Mouse (Mus musculus) gonadal fat pad, adult 2 months (tissue): Measurements from ENCODE around the gene Ccdc171. TPM values are rescaled to one million over a fixed set of nuclear protein-coding genes. Genes with fewer than 3 reads are reported as not detected.
A peak's percentile ranks its signal among the peaks of the same experiment; 100 is the strongest.
"Not testable (repeated sequence)": the region's sequence is repeated elsewhere in the genome, so short reads cannot be mapped to it uniquely, and the experiment has no call there.

Experiments
- DNase-seq: peaks from one replicate; pipeline ENCODE4 v3.0.0-alpha.2; 2012; ENCODE audit warnings: low read depth
- polyA plus RNA-seq: library from polyadenylated mRNA; depleted of rRNA; stranded (reverse); fragments of >200 nt; gene quantifications from 2 replicates; pipeline ENCODE4 v1.2.3, GENCODE M21; 2012

Ccdc171 gene
- polyA plus RNA-seq, 1 experiment: 0.66 TPM

- DNase-seq: no peak
Measured at GRCm38 (mm10) chr4:83525690-83526055, 328 bp downstream of the Ccdc171 start.

- no peak for DNase-seq
Measured at GRCm38 (mm10) chr4:83526270-83526987, 1.1 kb downstream of the Ccdc171 start.

GRCm38 (mm10) chr4:83526988-83527334 lies 1.6 kb downstream of the Ccdc171 start:
- DNase-seq: no peak

GRCm38 (mm10) chr4:83527921-83528320 lies 2.6 kb downstream of the Ccdc171 start:
- no peak for DNase-seq

GRCm38 (mm10) chr4:83530060-83530459 lies 4.7 kb downstream of the Ccdc171 start:
- not testable (repeated sequence) for DNase-seq

- DNase-seq: no peak
Measured at GRCm38 (mm10) chr4:83533168-83533911, 8.0 kb downstream of the Ccdc171 start.

GRCm38 (mm10) chr4:83534024-83534423 lies 8.7 kb downstream of the Ccdc171 start:
- no peak for DNase-seq

GRCm38 (mm10) chr4:83549501-83549900 lies 24.2 kb downstream of the Ccdc171 start:
- no peak for DNase-seq

- DNase-seq: no peak
Measured at GRCm38 (mm10) chr4:83567190-83568113, 42.1 kb downstream of the Ccdc171 start.

- not testable (repeated sequence) for DNase-seq
Measured at GRCm38 (mm10) chr4:83568145-83568544, 42.8 kb downstream of the Ccdc171 start.

GRCm38 (mm10) chr4:83570569-83570968 lies 45.2 kb downstream of the Ccdc171 start:
- DNase-seq: peak; percentile 2

GRCm38 (mm10) chr4:83571033-83571432 lies 45.7 kb downstream of the Ccdc171 start:
- DNase-seq: no peak

GRCm38 (mm10) chr4:83572521-83572920 lies 47.2 kb downstream of the Ccdc171 start:
- no peak for DNase-seq

- no peak for DNase-seq
Measured at GRCm38 (mm10) chr4:83576315-83576714, 51.0 kb downstream of the Ccdc171 start.

- no peak for DNase-seq
Measured at GRCm38 (mm10) chr4:83580157-83580556, 54.8 kb downstream of the Ccdc171 start.

- no peak for DNase-seq
Measured at GRCm38 (mm10) chr4:83587563-83587962, 62.2 kb downstream of the Ccdc171 start.

GRCm38 (mm10) chr4:83596486-83596885 lies 71.1 kb downstream of the Ccdc171 start:
- no peak for DNase-seq

- DNase-seq: no peak
Measured at GRCm38 (mm10) chr4:83611111-83611510, 85.8 kb downstream of the Ccdc171 start.

GRCm38 (mm10) chr4:83623021-83623711 lies 97.8 kb downstream of the Ccdc171 start:
- not testable (repeated sequence) for DNase-seq

- DNase-seq: no peak
Measured at GRCm38 (mm10) chr4:83623732-83624131, 98.4 kb downstream of the Ccdc171 start.

- DNase-seq: no peak
Measured at GRCm38 (mm10) chr4:83651453-83651852, 126.1 kb downstream of the Ccdc171 start.

- DNase-seq: peak; percentile 12
Measured at GRCm38 (mm10) chr4:83655396-83655795, 130.1 kb downstream of the Ccdc171 start.
